Mouse (Mus musculus): ENCODE measurements around the gene Mmp25. TPM values are rescaled to one million over a fixed set of nuclear protein-coding genes. Genes with fewer than 3 reads are reported as not detected.
"Not testable (repeated sequence)": the region's sequence is repeated elsewhere in the genome, so short reads cannot be mapped to it uniquely, and the experiment has no call there.

The Mmp25 gene
- polyA plus RNA-seq, 1 experiment from 2014 or later, result 0.50 TPM

- ATAC-seq (ENCODE audit: low read depth), result no peak
- Histone ChIP-seq H3K4me2 (ENCODE audit: low read depth, low read length) (peak overlapping the region; percentile 80), H3K9ac (ENCODE audit: low read depth, low read length) (peak overlapping the region; percentile 69), H3K27ac (ENCODE audit: low read length) (peak overlapping the region; percentile 89), H3K36me3 (ENCODE audit: control insufficient read depth, insufficient read depth) (no peaks in the 10 kb centered on the region), H3K4me3 (ENCODE audit: low read depth, low read length) (peak overlapping the region; percentile 62), H3K9me3 (replicated peaks; ENCODE audit: control insufficient read depth, low read length) (no peaks in the 10 kb centered on the region), H3K4me1 (ENCODE audit: control insufficient read depth, low read depth, low read length) (peaks cover 9% of the 10 kb centered on the region), H3K27me3 (ENCODE audit: control insufficient read depth, insufficient read depth, low read depth, low read length) (no peaks in the 10 kb centered on the region)
- WGBS (ENCODE audit: insufficient replicate concordance), result 14% methylated on average over 7 of the region's 7 CpGs
These were observed 45.4 kb downstream of the Mmp25 start for GRCm38 (mm10) chr17:23599605-23600063.

DNA sequence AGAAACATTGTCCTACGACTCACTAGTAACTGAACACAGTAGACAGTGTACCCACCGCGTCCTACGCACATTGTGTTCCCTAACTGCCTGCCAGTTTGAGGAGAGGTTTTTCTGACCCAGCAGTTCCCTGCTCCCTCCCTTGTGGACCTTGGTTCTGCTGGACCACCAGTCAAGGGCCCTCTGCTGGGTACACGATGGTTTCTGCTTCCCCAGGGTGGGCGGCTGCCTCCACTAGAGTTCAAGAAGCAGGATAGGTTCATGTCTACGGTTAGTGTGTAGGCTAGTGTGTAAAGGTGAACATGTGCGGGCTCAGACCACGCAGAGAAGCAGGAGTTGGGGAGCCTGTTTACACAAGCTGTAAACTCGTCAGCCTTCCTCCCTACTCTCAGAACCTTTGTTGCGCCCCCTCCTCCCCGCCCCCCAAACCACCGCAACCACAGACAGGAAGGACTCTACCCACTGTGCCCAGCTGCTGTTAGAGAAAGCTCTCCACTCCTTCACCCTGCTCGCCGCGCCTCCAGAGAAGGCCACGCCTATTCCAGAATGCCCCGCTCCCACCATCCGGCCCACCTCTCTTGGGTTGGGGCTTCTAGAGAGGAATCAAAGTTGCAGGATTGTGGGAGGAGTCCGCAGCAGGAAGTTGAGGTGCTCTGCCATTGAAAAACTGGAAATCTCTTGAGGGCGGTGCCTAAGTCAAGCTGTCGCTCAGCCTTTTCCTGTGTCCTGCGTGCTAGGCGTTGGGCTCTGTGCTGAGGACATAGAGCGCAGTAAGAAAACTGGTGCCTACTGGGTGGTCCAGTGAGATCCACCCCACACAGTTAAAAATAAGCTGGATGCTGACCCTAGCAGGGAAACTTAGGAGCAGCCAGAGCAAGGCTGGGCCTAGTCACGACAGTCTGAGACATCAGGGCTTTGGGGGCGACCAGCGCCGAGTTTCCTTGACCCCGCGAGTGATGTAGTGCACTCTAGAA is 46.2 kb downstream of the Mmp25 start, which contains the start of gene Zfp13:
TSS of gene Zfp13 (minus strand) at position 906 of the 971 bp plus-strand sequence.
- Histone ChIP-seq H3K9ac (ENCODE audit: low read depth, low read length) (peak within 1 kb of the TSS; percentile 69), H3K27me3 (ENCODE audit: control insufficient read depth, insufficient read depth, low read depth, low read length) (no peaks in the 10 kb centered on the region), H3K4me1 (ENCODE audit: control insufficient read depth, low read depth, low read length) (peaks cover 9% of the 10 kb centered on the region), H3K9me3 (replicated peaks; ENCODE audit: control insufficient read depth, low read length) (no peaks in the 10 kb centered on the region), H3K27ac (ENCODE audit: low read length) (peak within 1 kb of the TSS; percentile 89), H3K4me2 (ENCODE audit: low read depth, low read length) (peak within 1 kb of the TSS; percentile 80), H3K4me3 (ENCODE audit: low read depth, low read length) (peak within 1 kb of the TSS; percentile 62), H3K36me3 (ENCODE audit: control insufficient read depth, insufficient read depth) (no peaks in the 10 kb centered on the region)
- 2% methylated on average over 31 of the region's 31 CpGs for WGBS (ENCODE audit: insufficient replicate concordance)
- ATAC-seq (ENCODE audit: low read depth), result peak; percentile 94

DNA sequence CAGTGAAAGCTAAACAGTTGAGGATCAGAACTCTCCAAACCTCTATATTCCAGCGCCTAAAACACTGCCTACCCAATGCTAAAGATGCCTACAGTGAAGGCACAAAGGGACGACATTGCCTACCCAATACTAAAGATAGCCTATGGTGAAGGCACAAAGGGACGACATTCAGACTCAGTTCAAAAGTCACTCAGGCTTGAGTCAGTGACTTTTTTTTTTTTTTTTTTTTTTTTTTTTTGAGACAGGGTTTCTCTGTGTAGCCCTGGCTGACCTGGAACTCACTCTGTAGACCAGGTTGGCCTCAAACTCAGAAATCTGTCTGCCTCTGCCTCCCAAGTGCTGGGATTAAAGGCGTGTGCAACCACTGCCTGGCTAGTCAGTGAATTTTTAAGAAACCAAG is 49.9 kb downstream of the Mmp25 start:
- not testable (repeated sequence) for H3K27me3 ChIP-seq (ENCODE audit: control insufficient read depth, insufficient read depth, low read depth, low read length); H3K9ac ChIP-seq (ENCODE audit: low read depth, low read length); H3K4me3 ChIP-seq (ENCODE audit: low read depth, low read length); H3K36me3 ChIP-seq (ENCODE audit: control insufficient read depth, insufficient read depth); H3K27ac ChIP-seq (ENCODE audit: low read length); H3K4me2 ChIP-seq (ENCODE audit: low read depth, low read length); H3K9me3 ChIP-seq (replicated peaks; ENCODE audit: control insufficient read depth, low read length); ATAC-seq (ENCODE audit: low read depth)
- peaks cover 18% of the 10 kb centered on the region for H3K4me1 ChIP-seq (ENCODE audit: control insufficient read depth, low read depth, low read length)
- WGBS (ENCODE audit: insufficient replicate concordance), result 55% methylated on average over 4 of the region's 4 CpGs

DNA sequence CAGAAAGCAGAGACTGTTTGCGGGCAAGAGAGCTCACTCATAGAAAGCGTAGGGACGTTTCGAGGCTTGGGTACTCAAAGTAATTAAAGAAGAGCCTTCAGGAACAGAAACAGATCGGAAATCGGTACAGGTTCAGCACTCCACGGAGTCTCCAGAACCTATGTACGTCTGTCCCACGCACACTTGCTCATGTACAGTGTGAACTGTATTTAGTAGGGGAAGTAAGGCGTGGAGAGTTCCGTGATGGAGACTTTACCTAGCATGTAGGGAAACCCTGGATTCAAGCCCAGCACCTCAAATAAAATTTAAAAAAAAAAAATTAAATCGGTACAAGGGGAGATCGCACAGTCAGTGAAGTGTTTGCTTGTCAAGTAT is 52.2 kb downstream of the Mmp25 start:
- no peaks in the 10 kb centered on the region for H3K36me3 ChIP-seq (ENCODE audit: control insufficient read depth, insufficient read depth)
- 8% methylated on average over 13 of the region's 13 CpGs for WGBS (ENCODE audit: insufficient replicate concordance)
- no peaks in the 10 kb centered on the region for H3K9me3 ChIP-seq (replicated peaks; ENCODE audit: control insufficient read depth, low read length)
- peak overlapping the region; percentile 91 for H3K4me2 ChIP-seq (ENCODE audit: low read depth, low read length)
- H3K4me3 ChIP-seq (ENCODE audit: low read depth, low read length), result peak overlapping the region; percentile 66
- H3K9ac ChIP-seq (ENCODE audit: low read depth, low read length), result peak overlapping the region; percentile 50
- H3K27ac ChIP-seq (ENCODE audit: low read length), result no peak overlapping the region
- peaks cover 9% of the 10 kb centered on the region for H3K4me1 ChIP-seq (ENCODE audit: control insufficient read depth, low read depth, low read length)
- ATAC-seq (ENCODE audit: low read depth), result peak; percentile 49
- no peaks in the 10 kb centered on the region for H3K27me3 ChIP-seq (ENCODE audit: control insufficient read depth, insufficient read depth, low read depth, low read length)

DNA sequence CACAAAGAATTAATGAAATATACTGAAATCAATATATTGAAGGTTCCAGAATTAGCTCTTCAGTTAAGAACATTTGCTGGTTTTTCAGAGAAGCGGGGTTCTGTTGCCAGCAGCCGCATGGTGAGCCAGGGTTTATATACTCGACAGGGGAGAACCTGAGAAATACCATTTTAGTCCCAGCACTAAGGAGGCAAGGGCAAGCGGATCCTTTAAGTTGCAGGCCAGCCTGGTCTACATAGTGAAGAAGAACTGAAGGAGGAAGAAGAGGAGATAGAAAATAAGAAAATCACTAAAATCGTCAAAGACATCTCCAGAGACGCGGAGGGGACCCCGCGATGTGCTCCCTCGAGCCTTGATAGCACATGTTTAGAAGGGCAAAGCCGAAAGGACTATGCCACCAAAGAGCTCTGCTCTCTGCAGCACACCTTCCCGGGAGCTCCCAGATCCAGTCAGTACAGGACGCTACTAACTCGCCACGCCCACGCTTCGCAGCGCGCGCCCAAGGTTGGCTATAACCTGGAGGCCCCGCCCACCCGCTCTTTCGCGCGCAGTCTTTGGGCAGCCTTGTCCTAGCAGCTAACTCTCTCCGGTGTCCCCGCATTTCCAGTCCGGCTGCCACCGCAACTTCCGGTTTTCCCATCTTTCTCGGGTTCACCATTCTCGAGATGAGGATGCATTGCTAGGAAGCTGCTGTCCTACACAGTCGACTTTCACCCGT is 52.7 kb downstream of the Mmp25 start:
- ATAC-seq (ENCODE audit: low read depth), result peak; percentile 100
- 0 out of 2 replicates have a peak overlapping the region, but pooled peaks have one; percentile 25 for H3K27ac ChIP-seq (ENCODE audit: low read length)
- H3K4me2 ChIP-seq (ENCODE audit: low read depth, low read length), result peak overlapping the region; percentile 91
- H3K4me1 ChIP-seq (ENCODE audit: control insufficient read depth, low read depth, low read length), result peaks cover 9% of the 10 kb centered on the region
- 8% methylated on average over 34 of the region's 34 CpGs for WGBS (ENCODE audit: insufficient replicate concordance)
- peak overlapping the region; percentile 66 for H3K4me3 ChIP-seq (ENCODE audit: low read depth, low read length)
- no peaks in the 10 kb centered on the region for H3K36me3 ChIP-seq (ENCODE audit: control insufficient read depth, insufficient read depth)
- no peaks in the 10 kb centered on the region for H3K9me3 ChIP-seq (replicated peaks; ENCODE audit: control insufficient read depth, low read length)
- no peaks in the 10 kb centered on the region for H3K27me3 ChIP-seq (ENCODE audit: control insufficient read depth, insufficient read depth, low read depth, low read length)
- H3K9ac ChIP-seq (ENCODE audit: low read depth, low read length), result peak overlapping the region; percentile 50

DNA sequence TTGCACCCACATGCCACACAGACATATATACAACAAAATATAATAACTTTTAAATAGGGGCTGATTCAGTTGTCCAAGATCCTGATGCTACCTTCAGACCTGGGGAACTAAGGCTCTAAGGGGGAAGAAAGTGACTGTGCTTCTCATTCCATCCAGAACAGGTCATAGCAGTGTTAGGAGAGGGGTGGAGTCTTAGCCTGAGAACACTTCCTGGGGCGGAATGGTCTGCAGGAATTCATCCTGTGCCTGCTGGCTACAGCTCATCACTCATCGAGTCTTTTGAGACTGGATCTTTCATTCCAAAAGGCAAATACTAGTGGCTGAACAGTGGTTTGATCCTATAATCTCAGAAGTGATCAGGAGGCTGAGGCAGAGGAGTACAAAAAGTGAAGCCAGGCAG is 57.8 kb downstream of the Mmp25 start:
- Histone ChIP-seq H3K27ac (ENCODE audit: low read length) (no peak overlapping the region), H3K36me3 (ENCODE audit: control insufficient read depth, insufficient read depth) (no peaks in the 10 kb centered on the region), H3K4me2 (ENCODE audit: low read depth, low read length) (no peak overlapping the region), H3K9me3 (replicated peaks; ENCODE audit: control insufficient read depth, low read length) (no peaks in the 10 kb centered on the region), H3K27me3 (ENCODE audit: control insufficient read depth, insufficient read depth, low read depth, low read length) (peaks cover 12% of the 10 kb centered on the region; the same call in 1 of the 2 replicates), H3K4me1 (ENCODE audit: control insufficient read depth, low read depth, low read length) (peaks cover 2% of the 10 kb centered on the region), H3K9ac (ENCODE audit: low read depth, low read length) (no peak overlapping the region), H3K4me3 (ENCODE audit: low read depth, low read length) (no peak overlapping the region)
- no peak for ATAC-seq (ENCODE audit: low read depth)
- 52% methylated on average over 2 of the region's 2 CpGs for WGBS (ENCODE audit: insufficient replicate concordance)

DNA sequence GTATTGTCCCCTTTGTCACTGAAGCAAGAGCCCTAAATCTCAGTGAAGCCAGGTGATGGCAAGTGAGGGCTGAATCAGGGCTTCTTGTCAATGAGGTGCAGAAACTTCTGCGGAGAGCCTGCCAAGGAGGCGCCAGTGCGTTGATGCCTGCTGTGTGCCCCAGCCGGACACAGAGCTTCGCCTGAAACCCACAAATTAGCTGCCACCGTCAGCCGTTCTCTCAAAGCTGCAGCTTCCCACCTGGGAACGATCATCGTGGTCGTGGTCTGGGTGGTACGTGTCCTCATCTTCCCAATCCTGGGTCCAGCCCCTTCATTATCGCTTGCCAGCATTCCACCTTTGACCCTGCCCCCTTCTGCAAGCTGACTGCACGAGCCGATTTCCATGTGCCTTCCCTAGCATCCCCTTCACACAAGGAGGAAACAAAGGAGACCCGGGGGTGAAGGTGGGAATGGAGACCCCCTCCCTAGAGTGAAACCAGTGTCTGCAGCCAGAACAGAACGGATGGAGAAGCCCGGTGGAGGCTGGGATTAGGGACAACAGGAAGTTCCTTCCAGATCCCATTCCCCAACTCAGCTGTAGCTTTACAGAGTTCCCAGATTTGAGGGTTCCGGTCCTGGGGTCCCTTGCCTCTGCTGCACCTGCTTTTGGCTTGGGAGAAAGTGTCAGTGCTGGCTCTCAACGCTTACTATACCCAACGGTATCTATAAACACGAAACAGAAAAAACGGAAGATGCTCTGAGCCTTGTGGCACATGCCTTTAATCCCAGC is 59.2 kb downstream of the Mmp25 start:
- Histone ChIP-seq H3K27ac (ENCODE audit: low read length) (no peak overlapping the region), H3K4me2 (ENCODE audit: low read depth, low read length) (peak overlapping the region; percentile 54), H3K4me1 (ENCODE audit: control insufficient read depth, low read depth, low read length) (no peaks in the 10 kb centered on the region), H3K9me3 (replicated peaks; ENCODE audit: control insufficient read depth, low read length) (no peaks in the 10 kb centered on the region), H3K9ac (ENCODE audit: low read depth, low read length) (peak overlapping the region; percentile 50), H3K36me3 (ENCODE audit: control insufficient read depth, insufficient read depth) (no peaks in the 10 kb centered on the region), H3K27me3 (ENCODE audit: control insufficient read depth, insufficient read depth, low read depth, low read length) (peaks cover 12% of the 10 kb centered on the region; the same call in 1 of the 2 replicates), H3K4me3 (ENCODE audit: low read depth, low read length) (peak overlapping the region; percentile 60)
- under 1% methylated on average over 22 of the region's 22 CpGs for WGBS (ENCODE audit: insufficient replicate concordance)
- ATAC-seq (ENCODE audit: low read depth), result peak; percentile 47

DNA sequence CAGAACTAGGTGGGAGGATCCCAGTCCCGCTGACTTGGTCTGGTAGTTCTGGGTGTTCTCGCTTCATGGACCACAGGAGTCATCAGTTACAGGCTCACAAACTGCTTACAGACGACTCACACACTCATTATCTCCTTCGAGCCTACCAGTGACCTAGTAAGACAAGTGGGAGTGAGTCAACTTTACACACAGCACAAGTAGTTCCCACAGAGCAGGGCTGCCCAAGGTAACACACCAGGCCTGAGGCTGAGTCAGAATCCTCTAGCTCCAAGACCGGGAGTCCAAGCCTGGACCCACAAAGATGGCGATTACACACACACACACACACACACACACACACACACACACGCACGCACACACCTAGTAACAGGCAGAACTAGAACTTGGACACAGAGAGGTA is 60.3 kb downstream of the Mmp25 start:
- H3K27ac ChIP-seq (ENCODE audit: low read length), result no peak overlapping the region
- no peaks in the 10 kb centered on the region for H3K36me3 ChIP-seq (ENCODE audit: control insufficient read depth, insufficient read depth)
- H3K4me3 ChIP-seq (ENCODE audit: low read depth, low read length), result no peak overlapping the region
- ATAC-seq (ENCODE audit: low read depth), result no peak
- no peak overlapping the region; the same call in 1 of the 2 replicates for H3K4me2 ChIP-seq (ENCODE audit: low read depth, low read length)
- H3K27me3 ChIP-seq (ENCODE audit: control insufficient read depth, insufficient read depth, low read depth, low read length), result peaks cover 12% of the 10 kb centered on the region; the same call in 1 of the 2 replicates
- H3K9ac ChIP-seq (ENCODE audit: low read depth, low read length), result no peak overlapping the region
- no peaks in the 10 kb centered on the region for H3K4me1 ChIP-seq (ENCODE audit: control insufficient read depth, low read depth, low read length)
- 49% methylated on average over 8 of the region's 8 CpGs for WGBS (ENCODE audit: insufficient replicate concordance)
- H3K9me3 ChIP-seq (replicated peaks; ENCODE audit: control insufficient read depth, low read length), result no peaks in the 10 kb centered on the region

All from liver, embryonic 16.5 days (tissue).